Mouse (Mus musculus) spleen, embryonic (tissue): ENCODE data around the gene Guca1a.

ENCODE experiments used
- CTCF ChIA-PET: fragments of 350-600 bp; sonication (Branson Sonifier 250); formaldehyde crosslinking; loops from one replicate; lab custom pipeline; 2022; lab: Charles Lee

Gene Guca1a

GRCm38 (mm10) chr17:47420195-47420594 lies 19.8 kb upstream of the Guca1a start:
- CTCF ChIA-PET, result no interaction called here

DNA sequence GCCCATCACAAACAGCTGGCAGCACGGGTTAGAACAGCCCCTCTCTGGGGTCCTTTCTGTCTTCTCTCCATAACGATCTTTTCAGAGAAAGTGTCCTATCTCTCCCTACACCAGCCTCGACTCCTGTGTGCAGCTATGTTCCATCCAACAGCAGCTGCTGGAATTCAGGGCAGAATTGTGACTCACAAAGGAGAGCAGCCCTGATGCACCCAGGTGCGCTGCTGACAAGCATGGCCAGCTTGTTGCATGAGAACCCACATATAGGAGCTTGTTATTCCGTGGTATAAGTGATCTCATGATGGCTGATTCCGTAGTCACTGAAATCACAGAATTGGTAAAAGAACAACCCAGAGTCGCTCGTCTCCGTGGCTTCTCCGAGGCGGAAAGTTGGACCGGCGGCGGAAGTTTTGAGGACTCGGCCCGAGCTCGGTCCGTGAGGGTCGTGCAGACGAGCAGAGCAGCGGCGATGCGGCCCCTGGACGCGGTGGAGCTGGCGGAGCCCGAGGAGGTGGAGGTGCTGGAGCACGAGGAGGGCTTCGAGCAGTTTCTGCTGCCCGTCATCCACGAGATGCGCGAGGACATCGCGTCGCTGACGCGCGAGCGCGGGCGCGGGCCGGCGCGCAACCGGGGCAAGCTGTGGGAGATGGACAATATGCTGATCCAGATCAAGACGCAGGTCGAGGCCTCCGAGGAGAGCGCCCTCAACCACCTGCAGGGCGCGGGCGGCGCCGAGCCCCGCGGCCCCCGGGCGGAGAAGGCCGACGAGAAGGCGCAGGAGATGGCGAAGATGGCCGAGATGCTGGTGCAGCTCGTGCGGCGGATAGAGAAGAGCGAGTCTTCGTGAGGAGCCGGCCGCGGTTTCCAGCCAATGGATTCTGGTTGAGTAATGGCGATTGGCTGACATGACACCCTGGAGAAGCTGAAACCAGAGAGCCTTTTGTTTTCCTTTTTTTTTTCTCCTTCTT lies 9.8 kb upstream of the Guca1a start:
- CTCF ChIA-PET, result interaction anchor here (0.6 kb wide), 1 partner anchor 9 kb away, joined by 4 read pairs; no protein-coding TSS in a partner anchor

GRCm38 (mm10) chr17:47408558-47408898 lies 8.1 kb upstream of the Guca1a start:
- CTCF ChIA-PET, result no interaction called here

GRCm38 (mm10) chr17:47407717-47408557 lies 7.6 kb upstream of the Guca1a start:
- CTCF ChIA-PET, result interaction anchor here (0.7 kb wide), 1 partner anchor 13 kb away, joined by 4 read pairs; no protein-coding TSS in a partner anchor

- CTCF ChIA-PET, result no interaction called here
Measured at GRCm38 (mm10) chr17:47399091-47399490, 1.3 kb downstream of the Guca1a start.

- CTCF ChIA-PET, result interaction anchor here (0.6 to 0.7 kb wide), 2 partner anchors 12 to 276 kb away, joined by 4 to 5 read pairs; no protein-coding TSS in a partner anchor
Measured at GRCm38 (mm10) chr17:47395376-47395913, 4.9 kb downstream of the Guca1a start.

DNA sequence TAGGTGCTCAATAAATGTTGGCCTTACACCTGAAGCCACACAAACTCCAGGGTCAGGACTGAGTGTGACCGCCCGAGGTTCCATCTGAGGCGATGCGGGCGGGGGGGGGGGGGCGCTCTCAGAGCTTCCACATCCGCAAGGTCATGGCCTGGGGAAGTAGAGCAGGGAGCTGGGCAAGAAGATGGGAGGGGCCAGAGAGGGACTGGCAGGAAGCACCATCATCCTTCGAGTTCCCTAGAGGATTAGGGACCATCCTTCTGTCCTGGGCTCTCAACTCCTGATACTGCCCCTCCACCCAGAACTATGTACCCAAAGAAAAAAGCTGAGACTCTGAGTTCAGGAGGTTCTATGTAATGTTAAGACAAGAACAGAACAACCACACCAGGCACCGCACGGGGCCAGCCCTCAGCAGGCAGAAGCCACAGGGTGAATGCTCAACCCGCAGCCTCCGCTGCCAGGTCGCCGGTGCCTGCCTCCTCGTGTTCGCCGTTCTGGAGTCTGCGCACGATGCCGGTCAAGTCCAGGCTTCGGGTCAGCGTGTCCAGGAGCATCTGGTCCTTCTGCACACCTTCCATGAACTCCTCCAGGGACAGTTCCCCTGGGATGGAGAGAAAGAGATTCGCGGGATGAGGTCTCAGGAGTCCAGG lies 6.0 kb downstream of the Guca1a start:
- CTCF ChIA-PET, result interaction anchor here (0.6 kb wide), 1 partner anchor 405 kb away, joined by 3 read pairs; no protein-coding TSS in a partner anchor

- CTCF ChIA-PET, result interaction anchor here (0.5 to 0.6 kb wide), 2 partner anchors 222 to 400 kb away, joined by 4 read pairs; no protein-coding TSS in a partner anchor
Measured at GRCm38 (mm10) chr17:47386649-47387048, 13.7 kb downstream of the Guca1a start.

DNA sequence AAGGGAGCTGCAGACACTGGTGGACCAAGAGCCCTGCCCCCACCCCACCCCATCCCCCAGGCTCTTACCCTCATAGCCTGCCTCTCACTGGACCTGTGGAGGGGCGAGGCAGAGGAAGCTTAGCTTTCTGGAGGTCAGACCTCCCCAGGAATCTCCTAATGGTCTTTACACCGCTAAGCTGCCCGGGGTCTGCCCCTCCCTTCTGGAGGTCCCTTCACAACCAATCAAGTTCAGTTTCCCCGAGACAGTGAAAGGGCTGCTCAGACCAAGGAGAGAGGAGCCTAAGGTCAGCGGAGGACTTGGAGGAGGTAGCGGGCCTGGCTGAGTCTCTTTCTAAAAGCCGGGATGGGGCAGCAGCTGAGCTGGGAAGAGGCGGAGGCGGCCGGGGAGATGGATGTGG lies 15.2 kb downstream of the Guca1a start, which contains the start of gene Guca1b:
Gene Guca1b (plus strand): TSS at position 249 of the 400 bp plus-strand sequence.
- CTCF ChIA-PET, result interaction anchor here (0.6 kb wide), 2 partner anchors 600 to 1040 kb away, joined by 10 read pairs; no protein-coding TSS in a partner anchor

DNA sequence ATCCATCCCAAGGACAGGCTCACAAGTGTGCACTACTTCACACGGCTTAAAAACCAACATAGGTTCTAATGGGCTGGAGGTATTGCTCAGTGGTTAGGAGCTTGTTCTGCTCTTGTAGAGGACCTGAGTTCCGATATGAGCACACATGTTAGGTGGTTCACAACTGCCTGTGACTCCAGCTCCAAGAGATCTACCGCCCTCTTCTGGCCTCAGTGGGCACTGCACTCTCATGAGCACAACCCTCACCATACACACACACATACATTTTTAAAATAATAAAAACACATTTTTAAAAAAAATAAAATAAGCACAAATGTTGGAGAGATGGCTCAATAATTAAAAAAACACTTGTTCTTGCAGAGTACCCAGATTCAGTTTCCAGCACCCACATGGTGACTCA lies 16.3 kb downstream of the Guca1a start:
- CTCF ChIA-PET, result no interaction called here

GRCm38 (mm10) chr17:47383266-47383665 lies 17.1 kb downstream of the Guca1a start:
- CTCF ChIA-PET, result no interaction called here

DNA sequence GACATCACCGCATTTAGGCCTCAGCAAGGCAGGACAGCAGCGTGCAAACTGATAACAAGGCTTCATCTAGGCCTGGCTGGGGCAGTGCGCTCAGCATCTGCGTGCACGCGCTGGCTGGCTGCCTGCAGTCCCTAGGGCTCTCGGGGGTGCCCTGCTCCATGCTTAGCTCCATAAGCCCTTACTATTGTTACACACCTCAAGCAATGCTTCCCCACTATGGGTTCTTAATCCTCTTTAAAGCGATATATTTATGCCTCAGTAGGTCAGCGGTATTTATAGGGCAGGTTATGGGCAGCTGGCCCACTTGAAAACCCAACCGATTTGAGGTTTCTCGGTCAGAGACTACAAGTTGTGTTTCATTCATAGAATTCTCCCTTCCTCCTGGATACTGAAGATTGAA lies 18.5 kb downstream of the Guca1a start:
- CTCF ChIA-PET, result no interaction called here

- CTCF ChIA-PET, result no interaction called here
Measured at GRCm38 (mm10) chr17:47378133-47378532, 22.3 kb downstream of the Guca1a start.

DNA sequence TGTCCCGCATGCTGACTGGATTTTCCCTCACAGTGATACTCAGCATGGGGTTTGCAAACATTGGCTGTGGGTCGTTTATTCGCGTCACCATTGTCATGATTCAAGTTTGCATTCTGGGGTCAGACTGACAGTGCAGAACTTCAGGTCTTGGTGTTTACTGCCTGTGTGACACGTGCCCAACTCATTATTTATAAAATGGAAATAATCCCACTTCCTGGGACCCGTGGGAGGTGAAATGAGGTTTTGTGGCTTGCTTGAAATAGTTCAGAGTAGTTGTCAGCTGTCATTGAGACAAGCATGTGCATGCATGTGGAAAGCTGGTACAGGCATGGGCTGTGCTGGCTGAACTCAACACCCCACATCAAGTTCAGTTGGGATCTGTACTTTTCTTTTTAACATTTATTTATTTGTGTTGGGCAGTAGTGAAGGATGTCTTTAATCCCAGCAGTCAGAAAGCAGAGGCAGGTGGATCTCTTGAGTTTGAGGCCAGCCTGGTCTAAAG lies 23.6 kb downstream of the Guca1a start:
- CTCF ChIA-PET, result no interaction called here

DNA sequence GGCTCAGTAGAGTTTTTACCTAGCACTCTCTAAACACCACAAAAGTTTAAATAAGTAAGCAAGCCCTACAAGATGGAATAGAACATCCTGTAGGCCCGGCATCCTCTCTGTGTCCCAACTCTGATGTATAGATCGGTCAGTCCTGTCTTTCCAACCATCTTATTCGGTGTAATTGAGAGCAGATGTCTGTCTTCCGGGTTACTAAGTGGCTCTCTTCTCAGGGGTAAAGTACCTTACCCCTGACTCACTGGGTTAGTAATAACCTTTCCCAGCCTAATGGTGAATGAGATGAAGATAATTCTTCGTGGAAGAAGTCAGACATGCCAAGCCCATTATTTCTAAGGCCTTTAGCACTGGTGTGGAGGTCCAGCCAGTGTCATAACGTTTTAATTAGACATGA lies 26.4 kb downstream of the Guca1a start:
- CTCF ChIA-PET, result no interaction called here

- CTCF ChIA-PET, result interaction anchor here (0.6 kb wide), 1 partner anchor 911 kb away, joined by 21 read pairs; no protein-coding TSS in a partner anchor
Measured at GRCm38 (mm10) chr17:47371451-47371850, 28.9 kb downstream of the Guca1a start.

DNA sequence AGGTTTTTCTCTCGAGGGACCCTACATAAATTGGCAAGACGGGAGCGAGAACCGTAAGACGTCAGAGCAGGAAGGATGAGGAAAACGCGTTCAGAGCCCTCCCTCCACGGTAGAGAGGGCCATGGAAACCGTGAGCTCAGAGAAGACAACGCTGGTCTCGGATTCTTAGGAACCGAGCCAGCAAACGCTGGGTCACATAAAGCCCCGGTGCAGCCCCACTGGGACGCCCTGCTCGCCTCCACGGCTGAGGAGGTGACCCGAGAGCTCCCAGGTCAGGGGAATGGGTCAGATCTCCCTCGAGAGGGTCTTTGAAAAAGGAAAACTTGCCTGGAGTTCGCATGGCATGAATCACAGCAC lies 31.3 kb downstream of the Guca1a start:
- CTCF ChIA-PET, result no interaction called here

DNA sequence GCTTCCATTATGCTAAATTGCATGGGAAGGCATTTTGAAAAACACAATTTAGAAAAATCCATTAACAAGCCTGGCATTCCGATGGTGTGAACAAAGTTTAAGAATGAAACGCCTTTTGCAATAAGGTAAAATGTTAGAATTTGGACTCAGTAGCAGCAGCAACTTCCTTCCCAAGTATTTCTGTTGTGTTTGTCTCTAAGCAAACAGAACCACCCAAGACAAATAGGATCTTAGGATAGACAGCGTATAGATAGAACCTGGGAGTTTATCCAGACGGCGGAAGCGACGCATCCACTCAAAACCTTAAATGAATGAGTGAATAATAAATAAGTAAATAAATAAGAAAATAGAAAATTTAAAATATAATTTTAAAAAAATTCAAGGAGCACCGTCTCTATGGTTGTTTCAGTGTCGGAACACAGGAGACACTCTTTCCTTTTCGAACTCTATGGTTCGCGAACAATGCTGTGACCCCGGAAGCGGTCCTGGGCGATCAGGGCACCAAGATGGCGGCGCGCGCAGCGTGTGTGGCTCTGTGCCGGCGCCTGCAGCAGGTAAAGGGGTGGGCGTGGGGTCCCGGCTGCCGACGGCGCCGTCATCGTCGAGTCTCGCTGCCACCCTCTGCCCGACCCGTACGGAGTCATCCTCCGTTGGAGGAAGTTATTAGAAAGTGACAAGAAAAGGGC lies 31.8 kb downstream of the Guca1a start, which contains the start of gene Mrps10:
Gene Mrps10 (plus strand): TSS at position 487 of the 686 bp plus-strand sequence.
- CTCF ChIA-PET, result no interaction called here

DNA sequence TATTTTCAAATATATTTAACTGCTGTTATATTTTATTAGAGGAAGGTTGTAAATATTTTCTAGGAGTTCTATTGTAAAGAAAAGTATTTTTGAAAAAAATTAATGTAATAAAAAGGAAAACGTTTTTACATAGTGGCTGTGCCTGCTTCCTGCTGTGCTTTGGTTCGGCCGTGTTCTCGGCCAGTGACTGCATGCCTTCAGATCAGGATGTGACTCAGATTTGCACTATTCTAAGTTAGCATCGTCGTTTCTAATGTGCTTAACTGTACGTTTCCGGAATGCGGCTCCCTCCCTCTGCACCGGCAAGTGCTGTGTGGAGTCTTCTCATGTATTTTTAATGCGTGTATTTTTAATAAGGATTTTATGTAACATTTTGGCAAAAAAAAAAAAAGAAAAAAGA lies 39.0 kb downstream of the Guca1a start:
- CTCF ChIA-PET, result interaction anchor here (0.6 kb wide), 1 partner anchor 351 kb away, joined by 3 read pairs; no protein-coding TSS in a partner anchor

- CTCF ChIA-PET, result interaction anchor here (0.6 kb wide), 1 partner anchor 9 kb away, joined by 4 read pairs; no protein-coding TSS in a partner anchor
Measured at GRCm38 (mm10) chr17:47359964-47360363, 40.4 kb downstream of the Guca1a start.
